Mouse (Mus musculus) embryonic facial prominence, embryonic 11.5 days (tissue): Measurements from ENCODE around the gene Vmn1r197. TPM values are rescaled to one million over a fixed set of nuclear protein-coding genes. Genes with fewer than 3 reads are reported as not detected.
"Not testable (repeated sequence)": the region's sequence is repeated elsewhere in the genome, so short reads cannot be mapped to it uniquely, and the experiment has no call there.

Source experiments
- ATAC-seq: fragments of 200-750 bp; cut with Nextera tagmentation; replicated peaks from 2 replicates; pipeline ENCODE4 v1.8.0; 2017; ENCODE audit warnings: low read depth; ENCODE audit not compliant: insufficient number of reproducible peaks, low FRiP score, low TSS enrichment
- DNase-seq: peaks from one replicate; pipeline ENCODE4 v3.0.0-alpha.2; 2015; ENCODE audit warnings: low spot score
- H3K27ac ChIP-seq: fragments of 300-500 bp; sonication (generic); replicated peaks from 2 replicates; pipeline ENCODE4 v1.5.1; 2014; ENCODE audit warnings: mild to moderate bottlenecking, low read depth, low read length, control low read depth
- H3K27me3 ChIP-seq: fragments of 300-500 bp; sonication (generic); 2 replicates; pipeline ENCODE4 v1.6.1; 2014; ENCODE audit warnings: mild to moderate bottlenecking, low read length, moderate library complexity, mixed read lengths; ENCODE audit not compliant: control insufficient read depth, insufficient read depth
- H3K36me3 ChIP-seq: fragments of 300-500 bp; sonication (generic); replicated peaks from 2 replicates; pipeline ENCODE4 v1.6.1; 2014; ENCODE audit warnings: low read depth, mild to moderate bottlenecking, low read length, moderate library complexity, mixed read lengths; ENCODE audit not compliant: control insufficient read depth, insufficient read depth
- H3K4me1 ChIP-seq: fragments of 300-500 bp; sonication (generic); 2 replicates; pipeline ENCODE4 v1.6.1; 2014; ENCODE audit warnings: low read length, mixed read lengths; ENCODE audit not compliant: control insufficient read depth, insufficient read depth
- H3K4me2 ChIP-seq: fragments of 300-500 bp; sonication (generic); 2 replicates; pipeline ENCODE4 v1.6.1; 2014; ENCODE audit warnings: low read depth, mild to moderate bottlenecking, control low read depth, low read length, moderate library complexity
- H3K4me3 ChIP-seq: fragments of 300-500 bp; sonication (generic); 2 replicates; pipeline ENCODE4 v1.5.1; 2014; ENCODE audit warnings: low read depth, low read length, control low read depth
- H3K9ac ChIP-seq: fragments of 300-500 bp; sonication (generic); replicated peaks from 2 replicates; pipeline ENCODE4 v1.6.1; 2014; ENCODE audit warnings: mild to moderate bottlenecking, control low read depth, low read length
- H3K9me3 ChIP-seq: fragments of 300-500 bp; sonication (generic); replicated peaks from 2 replicates; pipeline ENCODE4 v1.6.1; 2016; ENCODE audit warnings: mild to moderate bottlenecking, low read length, inconsistent platforms, mixed read lengths; ENCODE audit not compliant: control insufficient read depth
- WGBS: fragments of 180-500 bp; shearing (Covaris S2); extraction: QIAGEN DNeasy Blood & Tissue Kit; methylation state at CpG from one replicate; pipeline ENCODE4 v1.1.7; 2014; 5-methylcytosine and 5-hydroxymethylcytosine counted together
- polyA plus RNA-seq: library from polyadenylated mRNA; unstranded; fragments of >200 nt; fragmentation: Nextera tagmentation; extraction: Ambion mirVana; gene quantifications from 2 replicates; pipeline ENCODE4 v1.2.1, GENCODE M21; 2014

Gene Vmn1r197
- polyA plus RNA-seq, 1 experiment from 2014 or later = not detected

DNA sequence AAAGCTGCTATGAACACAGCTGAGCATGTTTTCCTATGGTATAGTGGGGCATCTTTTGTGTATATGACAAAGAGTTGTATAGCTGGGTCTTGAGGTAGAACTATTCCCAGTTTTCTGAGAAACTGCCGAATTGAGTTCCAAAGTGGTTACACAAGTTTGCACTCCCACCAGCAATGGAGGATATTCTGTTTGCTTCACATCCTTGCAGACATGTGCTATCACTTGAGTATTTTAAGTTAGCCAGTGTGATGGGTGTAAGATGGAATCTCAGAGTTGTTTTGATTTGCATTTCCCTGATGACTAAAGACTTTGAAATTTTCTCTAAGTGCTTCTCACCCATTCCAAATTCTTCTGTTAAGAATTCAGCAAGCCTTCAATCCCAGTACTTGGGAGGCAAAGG is 11.2 kb downstream of the Vmn1r197 start:
- no peak overlapping the region for H3K4me2 ChIP-seq
- no peak overlapping the region for H3K27ac ChIP-seq
- no peaks in the 10 kb centered on the region for H3K27me3 ChIP-seq
- no peaks in the 10 kb centered on the region for H3K4me1 ChIP-seq
- no peak overlapping the region for H3K9ac ChIP-seq
- H3K9me3 ChIP-seq = no peaks in the 10 kb centered on the region
- 93% methylated on average over 1 of the region's 1 CpGs for WGBS
- ATAC-seq (no peak), DNase-seq (no peak)
- no peaks in the 10 kb centered on the region for H3K36me3 ChIP-seq
- H3K4me3 ChIP-seq = no peak overlapping the region

DNA sequence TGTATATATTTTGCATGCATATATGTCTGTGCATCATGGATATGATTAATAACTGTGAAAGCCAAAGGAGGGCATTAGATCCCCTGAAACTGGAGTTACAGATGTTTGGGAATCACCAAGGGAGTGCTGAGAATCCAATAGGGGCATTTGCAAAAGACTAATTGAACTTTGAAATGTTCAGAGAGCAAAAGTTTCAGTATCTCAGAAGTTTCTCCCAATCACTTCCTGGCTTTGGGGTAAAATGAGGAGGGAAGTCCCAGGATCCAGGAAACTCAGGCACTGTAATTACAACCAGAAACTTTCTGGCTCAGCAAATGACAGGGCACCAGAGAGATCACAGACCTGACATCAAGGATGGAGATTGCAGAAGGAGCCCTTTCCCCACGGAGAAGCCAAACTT is 25.7 kb downstream of the Vmn1r197 start, which contains the start of gene Vmn1r198:
Gene Vmn1r198, plus strand, starts transcription at position 301 of the 400 bp plus-strand sequence.
- H3K4me1 ChIP-seq = no peaks in the 10 kb centered on the region
- H3K27ac ChIP-seq = no peak within 1 kb of the TSS
- WGBS = 6% methylated on average over 1 of the region's 1 CpGs
- DNase-seq (no peak), ATAC-seq (no peak)
- no peak within 1 kb of the TSS for H3K4me3 ChIP-seq
- H3K9me3 ChIP-seq = no peaks in the 10 kb centered on the region
- H3K36me3 ChIP-seq = no peaks in the 10 kb centered on the region
- H3K4me2 ChIP-seq = no peak within 1 kb of the TSS
- H3K9ac ChIP-seq = no peak within 1 kb of the TSS
- H3K27me3 ChIP-seq = no peaks in the 10 kb centered on the region

DNA sequence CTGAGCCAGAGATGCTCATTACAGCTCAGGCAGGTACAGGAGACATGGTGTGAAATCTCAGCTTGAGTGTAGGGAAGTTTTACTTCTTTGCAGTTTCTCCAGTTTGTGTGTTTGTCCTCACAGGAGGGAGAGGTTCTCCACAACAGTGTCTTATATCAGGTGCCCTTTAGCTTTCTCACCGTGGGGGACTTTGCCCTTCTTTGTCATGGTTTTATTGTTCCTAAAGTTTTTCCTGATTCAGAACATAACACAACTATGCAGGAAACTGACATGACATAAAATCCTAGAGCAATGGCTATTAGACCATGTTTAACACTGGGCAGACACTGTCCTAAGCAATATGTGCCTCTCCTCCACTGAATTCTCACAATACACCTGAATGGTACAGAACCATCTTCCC is 26.4 kb downstream of the Vmn1r197 start:
- no peaks in the 10 kb centered on the region for H3K9me3 ChIP-seq
- no peak overlapping the region for H3K9ac ChIP-seq
- WGBS = 72% methylated on average over 1 of the region's 1 CpGs
- H3K4me1 ChIP-seq = no peaks in the 10 kb centered on the region
- no peaks in the 10 kb centered on the region for H3K36me3 ChIP-seq
- DNase-seq (no peak), ATAC-seq (no peak)
- H3K27ac ChIP-seq = no peak overlapping the region
- no peak overlapping the region for H3K4me2 ChIP-seq
- H3K27me3 ChIP-seq = no peaks in the 10 kb centered on the region
- no peak overlapping the region for H3K4me3 ChIP-seq

DNA sequence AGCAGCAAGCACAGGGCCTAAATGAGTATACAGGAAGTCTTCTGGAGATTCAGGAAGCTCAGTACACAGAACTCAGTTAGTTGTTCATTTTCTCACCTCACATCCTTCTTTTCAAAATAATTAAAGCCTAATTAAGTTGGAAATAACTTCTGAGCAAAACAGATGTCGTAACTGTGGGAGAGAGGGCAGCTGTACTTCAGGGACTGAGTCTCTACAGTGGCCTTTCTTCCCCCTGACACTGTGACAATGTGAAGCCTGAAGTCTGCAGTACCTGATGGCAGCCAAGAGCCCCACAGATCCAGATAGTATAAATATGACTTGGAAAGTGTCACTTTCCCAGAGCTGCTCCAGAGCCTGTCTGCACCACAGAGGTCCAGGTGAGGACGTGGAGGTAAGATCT is 55.1 kb downstream of the Vmn1r197 start, which contains the start of gene Vmn1r199:
Gene Vmn1r199, plus strand, starts transcription at position 301 of the 400 bp plus-strand sequence.
- Histone ChIP-seq H3K9ac (no peak within 1 kb of the TSS), H3K36me3 (no peaks in the 10 kb centered on the region), H3K27ac (no peak within 1 kb of the TSS), H3K4me1 (no peaks in the 10 kb centered on the region), H3K4me3 (no peak within 1 kb of the TSS), H3K9me3 (no peaks in the 10 kb centered on the region), H3K4me2 (no peak within 1 kb of the TSS), H3K27me3 (no peaks in the 10 kb centered on the region)
- DNase-seq (no peak), ATAC-seq (no peak)
- 66% methylated on average over 2 of the region's 2 CpGs for WGBS

DNA sequence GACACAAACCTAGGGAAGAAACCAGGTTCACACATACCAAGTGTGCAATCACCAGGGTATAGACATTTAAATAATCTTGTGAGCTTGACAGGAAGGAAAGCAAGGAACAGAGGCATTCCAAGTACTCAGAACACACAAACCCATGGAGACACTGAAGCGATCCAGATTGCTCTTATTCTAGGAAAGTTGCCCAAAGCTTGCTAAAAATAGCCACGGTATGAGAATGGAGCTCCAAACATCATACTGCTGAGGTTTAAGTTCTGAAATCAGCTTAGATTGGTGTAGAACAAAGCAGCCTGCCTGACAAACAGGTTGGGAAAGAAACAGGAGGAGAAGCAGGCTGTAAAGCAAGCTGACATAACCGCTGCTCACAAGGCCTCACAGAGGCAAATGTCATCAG is 56.7 kb downstream of the Vmn1r197 start:
- not testable (repeated sequence) for DNase-seq, H3K36me3 ChIP-seq, H3K9ac ChIP-seq, ATAC-seq, H3K27me3 ChIP-seq, H3K4me2 ChIP-seq, H3K4me3 ChIP-seq, H3K9me3 ChIP-seq, H3K4me1 ChIP-seq, H3K27ac ChIP-seq
- 81% methylated on average over 3 of the region's 3 CpGs for WGBS

Other genes starting within 250 kb of the Vmn1r197 start
- gene Vmn1r188, start 240.1 kb upstream of the Vmn1r197 start, polyA plus RNA-seq = not detected in 2 replicates
- gene Vmn1r189, start 218.8 kb upstream of the Vmn1r197 start, polyA plus RNA-seq = not detected in 2 replicates
- gene Vmn1r191, start 140.6 kb upstream of the Vmn1r197 start, polyA plus RNA-seq = not detected in 2 replicates
- gene Vmn1r192, start 133.4 kb upstream of the Vmn1r197 start, polyA plus RNA-seq = not detected in 2 replicates
- gene Vmn1r193, start 101.4 kb upstream of the Vmn1r197 start, polyA plus RNA-seq = not detected in 2 replicates
- not detected in 2 replicates for gene Vmn1r194, start 80.4 kb upstream of the Vmn1r197 start, polyA plus RNA-seq
- not detected in 2 replicates for gene Vmn1r195, start 54.1 kb upstream of the Vmn1r197 start, polyA plus RNA-seq
- gene Vmn1r196, start 34.7 kb upstream of the Vmn1r197 start, polyA plus RNA-seq = not detected in 2 replicates
- not detected in 2 replicates for gene Vmn1r198, start 25.8 kb downstream of the Vmn1r197 start, polyA plus RNA-seq
- not detected in 2 replicates for gene Vmn1r199, start 55.2 kb downstream of the Vmn1r197 start, polyA plus RNA-seq
- not detected in 2 replicates for gene Vmn1r200, start 65.8 kb downstream of the Vmn1r197 start, polyA plus RNA-seq
- gene Vmn1r201, start 147.3 kb downstream of the Vmn1r197 start, polyA plus RNA-seq = not detected in 2 replicates
- not detected in 2 replicates for gene Vmn1r202, start 180.8 kb downstream of the Vmn1r197 start, polyA plus RNA-seq
- gene Vmn1r203, start 193.5 kb downstream of the Vmn1r197 start, polyA plus RNA-seq = not detected in 2 replicates
- gene Vmn1r204, start 228.6 kb downstream of the Vmn1r197 start, polyA plus RNA-seq = not detected in 2 replicates